Mouse (Mus musculus) v-Abl transformed pro-B cells (cell line): ENCODE measurements around the gene Dhx58.

ENCODE experiments used
- in situ Hi-C, 2 experiments: fragments of 400-800 bp; cut with MboI; formaldehyde crosslinking; loops; one replicate each; pipeline ENCODE4 v1.15.1; 2025; ENCODE audit not compliant: unreplicated experiment in 2 of 2

The Dhx58 gene

DNA sequence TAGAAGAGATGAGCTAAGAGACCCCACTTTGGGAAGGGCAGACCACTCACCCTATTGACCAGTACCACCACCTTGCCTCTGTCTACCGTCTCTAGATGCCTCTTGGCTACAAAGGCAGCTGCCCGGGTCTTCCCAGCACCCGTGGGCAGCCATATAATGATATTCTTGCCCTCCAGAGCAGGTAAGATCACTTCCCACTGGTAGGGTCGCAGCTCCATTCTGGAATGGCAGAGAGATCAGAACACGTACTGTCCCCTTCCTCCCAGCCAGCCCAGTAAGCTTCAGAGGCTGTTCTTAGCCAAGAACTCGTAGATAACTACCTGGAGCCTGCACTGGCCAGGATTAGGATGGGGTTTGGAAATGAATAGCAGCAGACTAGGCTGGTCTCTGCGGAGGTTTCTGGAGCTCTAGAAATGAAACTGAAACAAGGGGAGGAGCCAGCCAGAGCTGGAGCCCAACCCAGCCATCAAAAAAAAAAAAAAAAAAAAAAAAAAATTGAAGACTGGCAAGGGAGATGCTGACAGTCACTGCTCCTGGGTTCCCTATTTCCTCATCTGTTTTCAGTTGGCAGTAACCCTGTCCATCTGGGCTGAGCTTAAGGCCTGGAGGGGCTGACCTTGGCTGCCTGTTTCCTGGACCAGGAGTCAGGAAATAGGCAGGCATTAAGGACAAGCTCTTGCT lies at the start of gene Dhx58:
Gene Dhx58, minus strand, starts transcription at position 421 of the 681 bp plus-strand sequence.
- in situ Hi-C loops: no loop called here

DNA sequence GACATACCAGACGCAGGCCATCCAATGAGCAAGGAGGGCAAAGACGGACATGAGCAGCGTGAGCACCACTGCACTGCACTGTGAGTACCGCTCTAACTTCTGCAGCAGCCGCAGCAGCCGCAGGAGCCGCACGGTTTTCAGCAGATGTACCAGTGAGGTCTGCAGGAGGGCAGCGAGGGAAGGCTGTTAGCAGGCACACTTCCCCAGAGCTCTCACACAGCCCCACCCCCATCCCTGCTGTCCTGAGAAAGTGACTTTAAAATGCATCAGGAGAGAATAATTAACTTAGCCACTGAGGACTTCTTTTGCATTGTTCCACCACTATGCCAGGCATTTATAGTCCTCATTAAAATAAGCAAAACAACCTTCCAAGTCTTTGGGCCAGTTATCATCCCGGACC lies 48.2 kb upstream of the Dhx58 start:
- in situ Hi-C loops: loop anchor here (5.0 to 25.0 kb wide), 2 partner anchors 35 to 110 kb away; partner anchors contain the start of genes Stat5a (in 1 of the 2) and Stat5b (in 1 of the 2)

DNA sequence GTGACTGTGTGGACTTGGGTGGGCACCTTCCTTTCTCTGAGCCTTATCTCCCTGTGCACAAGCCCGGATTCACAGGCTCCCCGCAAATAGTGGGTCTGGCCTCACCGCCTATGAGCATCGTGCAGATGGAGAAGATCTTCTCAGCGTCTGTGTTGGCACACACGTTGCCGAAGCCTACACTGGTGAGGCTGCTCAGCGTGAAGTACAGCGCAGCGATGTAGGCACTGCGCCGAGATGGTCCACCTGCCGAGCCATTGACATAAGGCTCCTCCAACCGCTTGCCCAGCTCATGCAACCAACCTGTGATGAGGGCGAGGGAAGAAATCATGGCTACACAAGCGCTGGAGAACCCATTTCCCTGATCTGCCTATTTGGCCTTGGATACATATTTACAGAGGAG lies 46.1 kb upstream of the Dhx58 start:
- in situ Hi-C loops: loop anchor here (5.0 to 25.0 kb wide), 2 partner anchors 33 to 112 kb away; partner anchors contain the start of genes Stat5a (in 1 of the 2) and Stat5b (in 1 of the 2)

DNA sequence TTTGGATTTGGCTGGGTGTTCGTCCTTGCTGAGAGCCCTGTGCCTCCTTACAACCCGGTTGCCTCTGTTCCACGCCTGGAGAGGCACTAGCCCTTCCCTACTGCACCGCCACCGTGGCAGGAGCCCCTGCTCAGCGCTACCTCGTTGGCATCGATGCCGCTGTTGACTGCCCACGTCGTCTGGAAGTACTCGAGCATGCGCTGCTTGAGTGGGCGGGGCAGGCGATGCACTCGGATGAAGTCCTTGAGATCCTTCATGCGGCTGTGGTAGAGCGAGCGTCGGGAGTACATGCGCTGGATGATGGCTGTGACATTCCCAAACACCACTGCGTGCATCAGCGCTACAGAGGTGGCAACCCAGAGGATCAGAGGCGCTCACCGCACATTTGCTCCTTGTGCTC lies 45.4 kb upstream of the Dhx58 start:
- in situ Hi-C loops: no loop called here

DNA sequence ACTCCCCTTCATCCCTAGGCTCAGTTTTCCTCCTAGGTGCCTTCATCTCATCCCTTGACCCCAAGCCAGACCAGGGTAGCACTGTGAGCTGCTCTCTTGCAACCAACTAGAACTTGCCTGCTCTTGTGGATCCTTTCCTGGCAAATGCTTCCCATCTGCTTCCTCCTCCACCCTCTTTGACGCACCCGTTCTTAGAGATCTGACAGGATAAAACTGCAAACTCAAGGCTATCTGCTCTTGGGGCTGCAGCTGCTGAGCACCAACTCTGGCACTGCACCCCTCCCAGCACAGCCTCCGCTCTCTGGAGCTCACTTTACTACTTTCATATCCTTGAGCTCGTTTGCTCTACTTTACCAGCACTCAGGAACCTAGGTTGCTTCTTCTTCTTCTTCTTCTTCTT lies 44.5 kb upstream of the Dhx58 start:
- in situ Hi-C loops: no loop called here

DNA sequence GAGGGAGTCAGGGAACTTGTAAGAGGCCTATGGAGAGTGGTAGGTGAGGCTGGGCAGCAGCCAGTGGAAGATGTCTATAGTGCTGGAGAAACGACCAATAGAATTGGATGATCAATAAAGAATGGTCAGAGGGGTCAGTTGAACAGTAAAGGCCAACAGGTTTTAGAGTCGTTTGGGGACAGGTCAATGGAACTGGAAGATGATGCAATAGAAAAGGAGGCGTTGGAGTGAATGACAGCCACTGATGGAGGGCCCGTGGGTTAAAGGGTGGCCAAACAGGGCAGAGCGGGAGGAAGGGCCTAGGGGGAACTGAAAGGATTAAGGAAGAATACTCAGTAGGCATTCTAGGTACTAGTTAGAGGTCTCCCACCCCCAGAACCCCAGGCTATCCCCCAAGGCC lies 43.0 kb upstream of the Dhx58 start:
- in situ Hi-C loops: no loop called here

DNA sequence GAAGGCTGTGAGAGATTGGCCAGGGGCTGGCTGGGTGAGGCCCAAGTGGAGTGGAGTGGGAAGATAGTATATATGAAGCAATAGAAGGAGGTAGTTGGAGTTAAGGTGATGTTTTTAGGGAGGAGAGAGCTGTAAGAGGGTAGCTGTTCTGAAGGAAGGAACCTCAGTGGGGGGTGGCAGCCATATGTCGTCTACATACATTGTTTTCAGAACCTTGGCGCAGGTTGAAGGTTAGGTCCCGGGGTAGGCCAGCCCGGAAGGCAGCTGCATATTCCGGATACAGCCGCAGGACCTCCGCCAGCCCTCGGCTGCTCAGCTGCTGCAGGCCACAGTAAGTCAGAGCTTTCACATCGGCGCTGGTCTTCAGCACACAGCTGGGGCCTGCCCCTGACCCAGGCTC lies 42.5 kb upstream of the Dhx58 start:
- in situ Hi-C loops: no loop called here

DNA sequence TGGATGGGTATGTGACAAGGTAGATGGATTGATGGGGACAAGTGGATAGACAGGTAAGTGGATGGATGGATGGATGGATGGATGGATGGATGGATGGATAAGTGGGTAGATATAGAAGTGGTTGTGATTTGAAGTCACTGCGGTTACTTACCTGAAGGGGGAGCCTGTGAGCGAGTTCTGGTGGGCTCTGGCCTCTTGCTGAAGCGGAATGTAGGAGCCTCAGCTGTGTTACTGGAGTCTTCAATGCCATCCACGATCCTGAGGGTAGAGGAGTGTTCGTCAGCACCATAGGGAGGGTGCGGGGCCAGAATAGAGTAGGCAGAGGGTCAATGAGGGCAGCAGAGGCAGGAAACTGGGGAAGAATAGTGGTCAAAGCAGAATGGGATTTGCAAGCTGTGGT lies 41.0 kb upstream of the Dhx58 start:
- in situ Hi-C loops: no loop called here

DNA sequence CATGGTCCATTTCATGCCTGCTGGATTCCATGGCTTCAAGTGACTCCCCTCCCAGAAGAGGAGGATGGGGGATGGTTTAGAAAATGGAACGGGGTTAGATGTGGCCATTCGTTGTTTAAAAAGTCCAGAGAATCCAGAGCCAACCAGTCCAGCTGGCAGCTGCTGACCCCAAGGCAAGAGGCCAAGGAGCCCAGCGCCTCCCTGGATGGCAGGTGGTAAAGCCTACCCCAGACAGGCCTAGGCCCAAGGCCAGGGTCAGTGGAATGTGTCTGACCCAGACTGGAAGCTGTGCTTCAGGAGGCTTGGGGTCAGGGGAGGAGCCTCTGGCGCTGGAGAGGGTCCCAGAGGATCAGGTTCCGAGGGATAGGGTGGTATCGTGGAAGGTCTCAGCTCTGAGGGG lies 37.3 kb upstream of the Dhx58 start:
- in situ Hi-C loops: no loop called here

DNA sequence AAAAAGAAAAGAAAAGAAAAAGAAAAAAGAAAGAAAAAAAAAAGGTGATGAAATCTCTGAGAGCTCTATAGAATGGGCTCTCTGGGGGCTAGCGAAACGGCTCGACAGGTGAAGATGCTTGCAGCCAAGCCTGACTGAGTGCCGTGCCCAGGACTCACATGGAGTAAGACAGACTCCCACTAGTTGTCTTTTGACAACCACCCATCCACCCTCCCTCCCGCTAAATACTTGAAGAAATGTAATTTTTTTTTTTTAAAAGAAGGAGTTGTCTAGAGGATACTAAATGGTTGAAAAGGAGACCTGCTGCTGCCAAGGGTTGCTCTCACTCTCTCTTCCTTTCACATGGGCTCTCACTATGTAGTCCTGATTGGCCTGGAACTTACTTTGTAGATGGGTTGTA lies 34.7 kb upstream of the Dhx58 start:
- in situ Hi-C loops: no loop called here

DNA sequence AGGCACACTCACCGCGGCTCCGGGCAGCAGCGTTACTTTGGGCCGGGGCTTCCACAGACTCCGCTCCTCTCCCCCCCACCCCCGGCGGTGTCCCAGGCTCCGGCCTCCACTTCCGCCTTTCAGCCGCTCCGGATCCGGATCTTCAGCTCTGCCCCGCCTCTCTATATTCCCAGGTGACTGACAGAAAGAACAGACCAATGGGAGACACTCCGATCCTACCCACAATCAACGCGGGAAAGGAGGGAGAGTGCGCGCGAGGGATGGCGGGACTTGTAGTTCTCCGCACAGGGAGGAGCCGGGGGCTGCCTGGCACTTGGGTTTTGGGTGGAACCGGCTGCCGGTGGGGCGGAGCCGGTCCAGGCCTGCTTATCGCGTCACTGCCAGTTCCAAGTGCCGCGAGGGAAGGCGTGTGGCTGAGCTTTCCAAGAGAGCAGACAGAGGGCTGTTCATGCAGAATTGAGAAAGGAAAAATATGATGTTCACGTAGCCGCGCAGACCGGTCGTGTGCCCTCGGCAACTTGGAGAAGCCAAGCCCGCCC lies 34.1 kb upstream of the Dhx58 start, which contains the start of gene Rab5c:
Gene Rab5c, minus strand, starts transcription at position 150 of the 539 bp plus-strand sequence.
- in situ Hi-C loops: no loop called here

DNA sequence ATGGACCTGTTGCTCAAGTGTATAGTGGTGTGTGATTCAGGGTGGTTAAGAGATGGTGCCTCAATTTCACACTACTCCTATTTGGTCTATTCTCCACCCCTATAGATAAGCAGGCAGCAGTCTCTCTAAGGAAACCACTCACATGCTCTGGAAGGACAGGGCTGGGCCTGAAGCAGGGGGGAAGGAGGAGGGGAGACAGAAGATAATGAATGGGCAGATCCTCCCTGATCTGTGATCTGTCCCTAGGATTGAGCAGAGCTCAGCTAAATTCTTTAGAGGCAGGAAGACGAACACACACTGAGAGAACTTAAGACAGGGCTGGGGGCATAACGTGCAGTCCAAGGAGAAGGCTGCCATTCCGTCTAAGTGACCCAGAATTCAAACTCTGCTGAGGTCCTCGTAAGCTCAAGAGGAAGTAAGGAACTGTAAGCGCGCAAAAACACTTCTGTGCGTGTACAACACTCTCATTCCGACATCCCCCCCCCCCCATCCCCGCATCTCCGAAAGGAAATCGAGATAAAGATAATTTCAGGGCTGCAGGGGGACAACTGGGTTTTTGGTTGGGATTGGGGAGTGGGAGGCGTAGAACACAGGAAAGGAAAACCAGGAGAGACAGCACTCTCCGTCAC lies 33.1 kb upstream of the Dhx58 start:
- in situ Hi-C loops: no loop called here

DNA sequence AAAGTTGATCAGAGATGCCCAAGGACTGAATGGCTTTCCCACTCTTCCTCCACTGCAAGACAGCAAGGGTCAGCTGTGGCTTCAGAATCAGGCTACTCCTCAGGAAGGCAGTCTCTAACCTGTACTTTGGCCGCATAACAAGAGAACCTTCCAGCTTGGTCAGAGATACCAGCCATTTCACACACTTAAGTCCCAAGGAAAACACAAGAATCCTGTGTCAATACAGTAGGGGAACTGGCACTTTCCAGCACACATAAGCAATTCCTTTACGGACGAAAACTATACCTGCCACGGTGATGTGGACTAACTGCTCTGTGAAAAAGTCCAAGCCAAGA lies 32.6 kb upstream of the Dhx58 start:
- in situ Hi-C loops: no loop called here

DNA sequence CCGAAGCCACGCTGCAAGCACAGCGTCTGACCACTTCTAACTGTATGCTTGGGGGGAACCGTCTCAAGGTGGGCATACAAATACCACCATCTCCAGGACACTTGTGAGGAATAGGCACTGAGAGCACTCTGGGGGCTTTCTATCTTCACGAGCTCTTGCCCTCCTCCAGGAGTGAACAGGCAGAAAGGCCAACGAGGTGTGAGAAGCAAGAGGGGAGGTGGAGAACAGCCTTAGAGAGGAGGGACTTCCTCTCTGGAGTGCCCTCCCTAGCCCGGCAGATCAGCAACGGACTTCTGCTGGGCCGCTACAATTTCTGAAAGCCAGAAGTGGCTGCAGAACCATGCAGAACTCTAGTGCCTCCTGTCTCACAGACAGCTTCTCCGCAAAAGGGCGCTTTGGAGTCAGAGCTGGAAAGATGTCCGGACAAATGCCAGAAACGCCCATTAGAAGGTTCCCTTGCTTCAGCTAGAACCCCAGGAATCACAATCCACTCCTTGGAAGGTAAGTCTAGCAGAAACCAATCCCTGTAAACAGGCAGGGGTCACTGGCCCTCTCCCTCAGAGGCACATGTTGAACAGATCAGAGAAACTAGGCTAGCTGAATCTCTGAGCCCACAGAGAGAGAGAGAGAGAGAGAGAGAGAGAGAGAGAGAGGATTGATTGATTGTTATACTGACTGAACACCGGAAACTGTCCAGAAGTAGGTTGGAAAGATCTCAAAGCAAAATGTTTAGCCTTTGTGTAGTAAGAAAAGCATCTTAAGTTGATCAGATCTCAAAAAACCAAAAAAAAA lies 32.1 kb upstream of the Dhx58 start:
- in situ Hi-C loops: no loop called here

DNA sequence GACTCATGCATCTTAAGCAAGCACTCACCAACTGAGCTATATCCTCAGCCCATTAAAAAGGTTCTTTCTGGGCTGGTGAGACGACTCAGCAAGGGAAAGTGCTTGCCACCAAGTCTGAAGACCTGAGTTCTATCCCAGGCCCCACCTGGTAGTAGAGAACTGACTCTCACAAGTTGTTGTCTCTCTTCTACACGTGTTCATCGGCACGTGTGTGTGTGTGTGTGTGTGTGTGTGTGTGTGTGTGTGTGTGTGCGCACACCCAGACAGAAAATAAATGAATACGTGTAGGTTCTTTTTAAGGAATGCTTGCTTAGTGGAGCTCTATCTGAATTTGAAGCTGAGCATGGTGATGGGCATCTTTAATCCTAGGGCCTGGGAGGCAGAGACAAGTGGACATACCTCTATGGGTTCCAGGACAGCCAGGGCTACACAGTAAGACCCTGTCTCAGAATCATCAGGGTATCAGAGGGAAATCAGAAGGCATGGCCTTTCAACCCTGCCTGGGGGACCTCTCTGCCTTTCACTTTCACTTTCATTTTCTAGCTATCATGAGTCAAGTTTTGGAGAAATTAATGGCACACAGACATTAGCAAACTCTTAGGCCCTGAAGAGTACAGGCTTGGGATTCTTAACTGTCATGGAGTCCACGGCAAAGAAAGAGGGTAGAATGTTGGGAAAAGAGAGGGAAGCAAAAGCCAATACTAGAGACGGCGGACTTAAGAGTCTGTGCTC lies 31.2 kb upstream of the Dhx58 start:
- in situ Hi-C loops: no loop called here

DNA sequence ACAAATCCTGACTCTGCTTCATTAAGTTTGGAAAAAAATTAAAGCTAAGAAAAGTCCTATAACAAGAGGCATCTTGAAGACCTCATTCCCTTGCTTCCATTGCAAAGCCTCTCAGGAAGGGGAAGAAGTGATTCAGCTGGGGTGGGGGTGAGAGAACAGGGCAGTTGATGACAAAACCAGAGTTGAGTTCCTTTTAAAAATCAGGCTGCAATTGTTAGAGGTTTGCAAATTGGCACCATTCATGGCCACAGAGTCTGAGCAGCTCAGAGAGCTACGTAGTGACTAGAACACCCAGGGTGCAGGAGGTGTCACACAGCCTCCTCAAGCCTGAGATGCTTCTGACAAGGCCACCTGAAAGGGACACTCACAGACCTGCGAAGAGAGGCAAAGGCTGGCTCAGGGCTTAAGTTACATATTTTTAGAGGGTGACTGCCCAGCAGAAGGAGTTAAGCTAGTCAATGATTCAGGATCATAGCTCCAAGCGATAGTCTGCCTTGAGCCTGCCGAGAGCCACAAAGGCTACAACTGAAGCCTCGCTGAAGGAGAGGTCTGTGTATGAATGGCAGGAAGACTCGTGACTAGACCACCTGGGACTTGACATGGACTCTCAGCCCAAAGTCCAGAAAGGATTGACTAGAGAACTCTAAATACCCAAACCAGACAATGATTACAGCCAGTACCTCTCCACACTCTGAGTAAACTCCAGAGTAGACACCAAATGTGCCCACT lies 26.6 kb upstream of the Dhx58 start:
- in situ Hi-C loops: no loop called here

DNA sequence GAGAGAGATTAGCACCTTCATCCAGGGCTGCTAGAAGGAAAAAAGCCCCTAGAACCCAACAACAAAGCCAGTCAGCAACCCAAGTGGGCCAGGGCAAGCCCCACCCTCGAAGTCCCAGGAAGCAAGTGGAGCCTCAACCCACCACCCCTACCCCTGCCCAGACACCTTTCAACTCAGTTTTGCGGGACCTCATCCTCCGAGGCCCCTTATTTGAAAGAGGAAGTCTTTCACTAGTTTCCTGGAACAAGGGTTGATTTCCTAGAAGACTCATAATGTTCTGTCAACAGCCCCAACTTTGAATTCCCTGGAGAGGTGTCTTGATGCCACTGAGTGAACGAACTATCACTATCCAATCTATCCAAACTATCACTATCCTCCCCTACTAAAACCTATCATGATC lies 25.9 kb upstream of the Dhx58 start:
- in situ Hi-C loops: no loop called here

DNA sequence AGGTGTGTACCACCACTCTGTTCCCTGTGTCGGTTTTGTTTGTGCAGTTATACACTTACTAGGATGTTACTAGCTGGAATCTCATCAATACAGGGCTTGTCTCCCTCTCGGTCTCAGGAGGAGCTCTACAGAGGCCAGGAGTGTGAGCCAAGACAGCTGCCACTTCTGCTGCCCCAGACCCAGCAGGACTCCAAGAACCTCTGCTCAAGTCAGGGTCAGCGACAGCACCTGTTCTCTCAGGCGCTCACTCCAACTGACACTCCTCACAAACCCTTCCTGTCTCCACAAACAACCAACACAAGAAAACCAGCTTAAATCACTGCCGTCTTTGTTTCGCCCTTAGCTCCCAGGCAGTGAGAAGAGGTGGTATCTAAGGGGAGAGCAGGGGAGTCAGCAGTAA lies 24.5 kb upstream of the Dhx58 start:
- in situ Hi-C loops: no loop called here

DNA sequence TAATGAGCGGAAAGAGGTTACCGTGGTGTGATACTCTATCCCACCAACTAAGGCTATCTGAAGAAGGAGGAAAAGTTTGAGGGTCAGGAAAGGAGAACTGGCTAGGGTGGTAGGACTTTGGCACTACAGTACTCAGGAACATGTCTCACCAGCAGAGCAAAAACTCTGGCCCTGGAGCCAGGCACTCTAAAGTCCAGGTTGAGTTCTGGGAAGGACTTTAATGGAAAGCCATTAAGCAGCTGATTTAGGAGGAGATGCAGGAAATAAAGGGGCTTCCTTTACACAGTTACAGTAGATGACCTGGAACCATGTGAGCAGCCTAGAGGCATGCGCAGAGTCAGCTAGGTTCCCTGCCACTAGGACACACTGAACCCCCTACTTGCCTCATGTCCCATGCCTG lies 23.1 kb upstream of the Dhx58 start:
- in situ Hi-C loops: no loop called here

DNA sequence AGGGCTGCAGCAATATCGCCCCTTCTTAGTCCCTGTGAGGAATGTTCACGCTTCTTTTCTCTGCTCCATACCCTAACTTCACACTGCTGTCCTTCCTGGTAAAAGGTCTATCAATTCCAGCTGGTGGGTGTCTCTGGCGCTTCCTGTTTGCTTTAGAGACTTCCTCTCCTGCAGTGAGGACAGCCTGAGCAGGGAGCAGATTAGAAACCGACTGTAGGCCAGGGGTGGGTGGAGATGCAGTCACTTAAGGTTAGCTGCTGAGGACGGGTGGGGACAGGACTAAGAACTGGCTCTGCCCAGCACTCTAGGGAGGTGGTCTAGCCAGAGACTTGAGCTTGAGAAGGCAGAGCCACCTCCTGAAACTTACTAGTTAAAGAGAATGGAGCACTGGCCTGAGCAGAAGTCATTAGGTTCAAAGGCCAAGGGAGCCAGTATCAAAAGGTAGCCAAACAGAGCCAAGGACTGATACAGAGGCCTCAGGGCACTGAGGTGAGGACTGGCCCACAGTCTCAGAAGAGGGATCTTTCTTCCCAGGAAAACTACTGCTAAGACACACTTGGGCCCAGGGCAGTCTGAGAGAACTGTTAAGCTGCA lies 20.9 kb upstream of the Dhx58 start:
- in situ Hi-C loops: no loop called here
